Mouse (Mus musculus) heart, postnatal 25 days (tissue): ENCODE results near the gene Rbpjl. TPM values are rescaled to one million over a fixed set of nuclear protein-coding genes. Genes with fewer than 3 reads are reported as not detected.

Source experiments
- DNase-seq: peaks from one replicate; pipeline ENCODE4 v3.0.0; 2022; ENCODE audit warnings: low spot score
- intact Hi-C: fragments of 180-260 bp; cut with DNase I; formaldehyde crosslinking; loops from one replicate; pipeline ENCODE4 v1.15.1; 2025
- microRNA-seq: library from miRNA; unstranded; fragments of <30 nt; microRNA quantifications from one replicate; pipeline ENCODE4 v1.2.0, GENCODE M21; 2022
- total RNA-seq, 2 experiments: library from RNA; stranded (reverse); gene quantifications; 2 replicates each; pipeline ENCODE4 v1.2.3; 2021

The Rbpjl gene
- total RNA-seq, 2 experiments from 2014 or later = not detected

- intact Hi-C loops = loop anchor here (5.0 kb wide), 1 partner anchor 36 kb away; the partner anchor contains the start of gene Pigt
- peak; percentile 95 for DNase-seq
Measured at GRCm38 (mm10) chr2:164460745-164461551, 58.0 kb downstream of the Rbpjl start, which contains the start of gene Gm20458. Gene Gm20458 (plus strand): TSS chr2:164460967.

Small RNA genes within 50 kb of the gene (microRNA-seq; reads per million reads assigned to microRNA genes)
- not detected for gene Mir7678

Other genes starting within 250 kb of the Rbpjl start
- not detected for gene Kcns1, start 232.0 kb upstream of the Rbpjl start, total RNA-seq
- gene Wfdc5, start 220.4 kb upstream of the Rbpjl start, total RNA-seq = not detected
- gene Wfdc12, start 212.5 kb upstream of the Rbpjl start, total RNA-seq = not detected
- gene Wfdc15a, start 203.0 kb upstream of the Rbpjl start, total RNA-seq = not detected
- gene Wfdc15b, start 181.5 kb upstream of the Rbpjl start, total RNA-seq = not detected
- gene Svs2, start 164.7 kb upstream of the Rbpjl start, total RNA-seq = not detected
- gene Svs3b, start 146.5 kb upstream of the Rbpjl start, total RNA-seq = not detected
- gene Svs4, start 124.7 kb upstream of the Rbpjl start, total RNA-seq = not detected
- not detected for gene Svs3a, start 113.9 kb upstream of the Rbpjl start, total RNA-seq
- gene Svs6, start 86.4 kb upstream of the Rbpjl start, total RNA-seq = not detected
- not detected for gene Svs5, start 70.4 kb upstream of the Rbpjl start, total RNA-seq
- 1 to 10 TPM; 3.1 to 7.2 TPM for gene Slpi, start 14.0 kb upstream of the Rbpjl start, total RNA-seq
- under 1 TPM; 0.42 to 0.52 TPM for gene Matn4, start 2.0 kb downstream of the Rbpjl start, total RNA-seq
- gene Sdc4, start 40.7 kb downstream of the Rbpjl start, total RNA-seq = 10 to 100 TPM; 19.7 to 22.4 TPM
- 10 to 100 TPM; 22.2 to 26.8 TPM for gene Sys1, start 53.8 kb downstream of the Rbpjl start, total RNA-seq
- gene Gm20458, start 57.8 kb downstream of the Rbpjl start, total RNA-seq = 1 to 10 TPM; 1.4 to 2.5 TPM
- gene Trp53tg5, start 70.6 kb downstream of the Rbpjl start, total RNA-seq = not detected
- gene Dbndd2, start 83.0 kb downstream of the Rbpjl start, total RNA-seq = 10 to 100 TPM; 14.4 to 21.9 TPM
- 10 to 100 TPM; 34.7 to 34.8 TPM for gene Pigt, start 94.4 kb downstream of the Rbpjl start, total RNA-seq
- gene Wfdc2, start 159.3 kb downstream of the Rbpjl start, total RNA-seq = under 1 TPM; 0.78 to 0.83 TPM
- not detected for gene Spint3, start 170.3 kb downstream of the Rbpjl start, total RNA-seq
- under 1 TPM in 1 of 2 experiments, not detected in 1; 0.34 TPM for gene Wfdc6a, start 182.3 kb downstream of the Rbpjl start, total RNA-seq
- not detected for gene Eppin, start 190.5 kb downstream of the Rbpjl start, total RNA-seq
- gene Wfdc6b, start 210.4 kb downstream of the Rbpjl start, total RNA-seq = not detected
- gene Wfdc8, start 210.5 kb downstream of the Rbpjl start, total RNA-seq = not detected
- gene Wfdc16, start 235.7 kb downstream of the Rbpjl start, total RNA-seq = not detected